Mouse (Mus musculus) liver, embryonic 11.5 days (tissue): Measurements from ENCODE around the gene Psmd2. TPM values are rescaled to one million over a fixed set of nuclear protein-coding genes. Genes with fewer than 3 reads are reported as not detected.

Experiments used
- ATAC-seq: fragments of 200-750 bp; cut with Nextera tagmentation; replicated peaks from 2 replicates; pipeline ENCODE4 v1.8.0; 2017; ENCODE audit warnings: moderate number of reproducible peaks, mild to moderate bottlenecking, moderate TSS enrichment, moderate library complexity; ENCODE audit not compliant: low FRiP score
- DNase-seq: peaks from one replicate; pipeline ENCODE4 v3.0.0-alpha.2; 2017; ENCODE audit warnings: low spot score
- H3K27ac ChIP-seq: fragments of 300-500 bp; sonication (generic); 2 replicates; pipeline ENCODE4 v1.5.1; 2014; ENCODE audit warnings: mild to moderate bottlenecking, low read depth, low read length, control low read depth
- H3K27me3 ChIP-seq: fragments of 300-500 bp; sonication (generic); replicated peaks from 2 replicates; pipeline ENCODE4 v1.6.1; 2014; ENCODE audit warnings: low read length, mixed read lengths; ENCODE audit not compliant: control insufficient read depth, insufficient read depth
- H3K36me3 ChIP-seq: fragments of 300-500 bp; sonication (generic); 2 replicates; pipeline ENCODE4 v1.6.1; 2014; ENCODE audit warnings: mild to moderate bottlenecking, low read length, moderate library complexity, mixed read lengths; ENCODE audit not compliant: control insufficient read depth, insufficient read depth
- H3K4me1 ChIP-seq: fragments of 300-500 bp; sonication (generic); replicated peaks from 2 replicates; pipeline ENCODE4 v1.6.1; 2014; ENCODE audit warnings: low read length, mixed read lengths; ENCODE audit not compliant: control insufficient read depth, insufficient read depth
- H3K4me2 ChIP-seq: fragments of 300-500 bp; sonication (generic); 2 replicates; pipeline ENCODE4 v1.6.1; 2014; ENCODE audit warnings: mild to moderate bottlenecking, control low read depth, moderate library complexity
- H3K4me3 ChIP-seq: fragments of 300-500 bp; sonication (generic); 2 replicates; pipeline ENCODE4 v1.5.1; 2014; ENCODE audit warnings: low read depth, low read length, control low read depth
- H3K9ac ChIP-seq: fragments of 300-500 bp; sonication (generic); 2 replicates; pipeline ENCODE4 v1.6.1; 2014; ENCODE audit warnings: low read depth, low read length, control low read depth
- H3K9me3 ChIP-seq: fragments of 300-500 bp; sonication (generic); 2 replicates; pipeline ENCODE4 v1.6.1; 2016; ENCODE audit warnings: low read length, inconsistent platforms, mixed read lengths; ENCODE audit not compliant: control insufficient read depth
- WGBS: fragments of 180-500 bp; shearing (Covaris S2); extraction: QIAGEN DNeasy Blood & Tissue Kit; methylation state at CpG from one replicate; pipeline ENCODE4 v1.1.7; 2014; 5-methylcytosine and 5-hydroxymethylcytosine counted together
- polyA plus RNA-seq: library from polyadenylated mRNA; unstranded; fragments of >200 nt; fragmentation: Nextera tagmentation; extraction: Ambion mirVana; gene quantifications from 2 replicates; pipeline ENCODE4 v1.2.1, GENCODE M21; 2014

Psmd2 gene
- polyA plus RNA-seq, 1 experiment from 2014 or later: 354 TPM

DNA sequence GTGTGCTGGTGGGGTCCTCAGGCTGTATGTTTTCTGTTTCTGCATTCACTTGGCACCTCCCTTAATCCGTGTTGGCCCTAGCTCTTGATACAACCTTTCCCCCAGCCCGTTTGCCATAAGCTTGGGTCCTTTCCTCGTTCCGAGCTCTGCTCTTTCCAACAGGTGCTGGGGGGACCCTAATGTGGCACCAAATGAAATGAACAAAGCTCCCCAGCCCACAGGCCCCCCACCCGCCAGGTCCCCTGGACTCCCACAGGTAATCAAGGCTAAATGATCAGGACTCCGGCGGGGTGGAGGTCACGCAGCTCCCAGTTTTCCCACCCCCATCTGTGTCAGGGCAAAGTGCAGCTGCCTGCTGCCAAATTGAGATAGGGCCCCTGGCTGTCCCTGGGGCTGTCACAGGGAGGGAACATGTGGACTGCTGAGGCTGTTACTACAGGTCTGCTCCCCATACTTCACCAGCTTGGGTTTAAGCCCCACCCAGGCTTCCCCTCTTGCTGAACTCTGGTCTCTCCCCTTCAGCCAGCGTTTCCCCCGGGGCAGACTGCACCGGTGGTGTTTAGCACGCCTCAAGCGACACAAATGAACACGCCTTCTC lies 22.4 kb downstream of the Psmd2 start:
- Histone ChIP-seq H3K9me3 (no peaks in the 10 kb centered on the region), H3K27me3 (no peaks in the 10 kb centered on the region), H3K36me3 (peaks cover 36% of the 10 kb centered on the region), H3K27ac (peak overlapping the region; percentile 96), H3K4me2 (peak overlapping the region; percentile 96), H3K9ac (peak overlapping the region; percentile 99), H3K4me3 (peak overlapping the region; percentile 100), H3K4me1 (peaks cover 21% of the 10 kb centered on the region)
- WGBS: 3% methylated on average over 14 of the region's 14 CpGs
- DNase-seq (peak; percentile 68), ATAC-seq (peak; percentile 79)

- H3K4me1 ChIP-seq: peaks cover 21% of the 10 kb centered on the region
- no peaks in the 10 kb centered on the region for H3K27me3 ChIP-seq
- ATAC-seq (no peak), DNase-seq (no peak)
- H3K4me3 ChIP-seq: peak overlapping the region; percentile 100
- no peaks in the 10 kb centered on the region for H3K9me3 ChIP-seq
- H3K36me3 ChIP-seq: peaks cover 48% of the 10 kb centered on the region
- peak overlapping the region; percentile 96 for H3K4me2 ChIP-seq
- no peak overlapping the region; the same call in 1 of the 2 replicates for H3K27ac ChIP-seq
- H3K9ac ChIP-seq: 0 out of 2 replicates have a peak overlapping the region, but pooled peaks have one; percentile 99
- WGBS: 90% methylated on average over 6 of the region's 6 CpGs
These were observed 23.8 kb downstream of the Psmd2 start for GRCm38 (mm10) chr16:20675213-20675612.

- peaks cover 20% of the 10 kb centered on the region for H3K4me1 ChIP-seq
- no peak overlapping the region for H3K4me3 ChIP-seq
- H3K27me3 ChIP-seq: no peaks in the 10 kb centered on the region
- H3K36me3 ChIP-seq: peaks cover 63% of the 10 kb centered on the region
- H3K9ac ChIP-seq: no peak overlapping the region
- H3K27ac ChIP-seq: no peak overlapping the region
- WGBS: 82% methylated on average over 4 of the region's 4 CpGs
- no peaks in the 10 kb centered on the region for H3K9me3 ChIP-seq
- H3K4me2 ChIP-seq: no peak overlapping the region
- ATAC-seq (no peak), DNase-seq (no peak)
These were observed 25.2 kb downstream of the Psmd2 start for GRCm38 (mm10) chr16:20676702-20677101.

DNA sequence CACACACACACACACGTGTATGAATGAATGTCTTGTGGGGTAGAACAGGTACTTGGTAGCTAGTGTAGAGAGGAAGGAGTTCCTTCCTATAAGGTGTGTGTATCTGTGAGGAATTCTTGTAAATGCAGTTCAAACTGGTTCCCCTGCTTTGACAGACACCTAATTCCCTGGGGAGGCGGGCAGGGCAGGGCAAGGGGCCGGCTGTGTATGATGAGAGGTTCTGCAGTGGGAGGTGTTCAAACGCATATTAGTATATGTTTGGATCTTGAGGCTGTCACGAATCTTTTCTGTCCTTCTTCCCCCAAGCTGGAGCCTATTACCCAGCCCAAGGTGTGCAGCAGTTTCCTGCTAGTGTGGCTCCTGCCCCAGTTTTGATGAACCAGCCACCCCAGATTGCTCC lies 25.9 kb downstream of the Psmd2 start:
- 88% methylated on average over 5 of the region's 5 CpGs for WGBS
- Histone ChIP-seq H3K27me3 (no peaks in the 10 kb centered on the region), H3K4me3 (no peak overlapping the region), H3K4me1 (peaks cover 16% of the 10 kb centered on the region), H3K9me3 (no peaks in the 10 kb centered on the region), H3K4me2 (no peak overlapping the region), H3K27ac (0 out of 2 replicates have a peak overlapping the region, but pooled peaks have one; percentile 11), H3K9ac (no peak overlapping the region), H3K36me3 (peaks cover 68% of the 10 kb centered on the region)
- ATAC-seq (no peak), DNase-seq (no peak)

GRCm38 (mm10) chr16:20677974-20678675 lies 26.7 kb downstream of the Psmd2 start:
- DNase-seq: no peak
- no peak overlapping the region for H3K4me3 ChIP-seq
- ATAC-seq: no peak
- H3K27me3 ChIP-seq: no peaks in the 10 kb centered on the region
- H3K36me3 ChIP-seq: peaks cover 75% of the 10 kb centered on the region
- no peaks in the 10 kb centered on the region for H3K9me3 ChIP-seq
- no peak overlapping the region for H3K4me2 ChIP-seq
- no peak overlapping the region for H3K9ac ChIP-seq
- WGBS: 86% methylated on average over 10 of the region's 10 CpGs
- H3K4me1 ChIP-seq: peaks cover 16% of the 10 kb centered on the region
- no peak overlapping the region for H3K27ac ChIP-seq

- no peak overlapping the region for H3K9ac ChIP-seq
- H3K36me3 ChIP-seq: peaks cover 57% of the 10 kb centered on the region
- peaks cover 24% of the 10 kb centered on the region for H3K4me1 ChIP-seq
- no peak overlapping the region for H3K27ac ChIP-seq
- no peaks in the 10 kb centered on the region for H3K9me3 ChIP-seq
- no peak overlapping the region for H3K4me3 ChIP-seq
- no peak for DNase-seq
- H3K4me2 ChIP-seq: no peak overlapping the region
- H3K27me3 ChIP-seq: peaks cover 11% of the 10 kb centered on the region
- ATAC-seq: no peak
- 75% methylated on average over 3 of the region's 3 CpGs for WGBS
These were observed 39.3 kb downstream of the Psmd2 start for GRCm38 (mm10) chr16:20690774-20691173.

GRCm38 (mm10) chr16:20691617-20692016 lies 40.2 kb downstream of the Psmd2 start:
- Histone ChIP-seq H3K9me3 (no peaks in the 10 kb centered on the region), H3K36me3 (peaks cover 48% of the 10 kb centered on the region), H3K27me3 (peaks cover 19% of the 10 kb centered on the region), H3K4me1 (peaks cover 30% of the 10 kb centered on the region), H3K9ac (no peak overlapping the region), H3K27ac (no peak overlapping the region), H3K4me2 (no peak overlapping the region), H3K4me3 (no peak overlapping the region)
- ATAC-seq (no peak), DNase-seq (no peak)
- WGBS: 83% methylated on average over 1 of the region's 1 CpGs

DNA sequence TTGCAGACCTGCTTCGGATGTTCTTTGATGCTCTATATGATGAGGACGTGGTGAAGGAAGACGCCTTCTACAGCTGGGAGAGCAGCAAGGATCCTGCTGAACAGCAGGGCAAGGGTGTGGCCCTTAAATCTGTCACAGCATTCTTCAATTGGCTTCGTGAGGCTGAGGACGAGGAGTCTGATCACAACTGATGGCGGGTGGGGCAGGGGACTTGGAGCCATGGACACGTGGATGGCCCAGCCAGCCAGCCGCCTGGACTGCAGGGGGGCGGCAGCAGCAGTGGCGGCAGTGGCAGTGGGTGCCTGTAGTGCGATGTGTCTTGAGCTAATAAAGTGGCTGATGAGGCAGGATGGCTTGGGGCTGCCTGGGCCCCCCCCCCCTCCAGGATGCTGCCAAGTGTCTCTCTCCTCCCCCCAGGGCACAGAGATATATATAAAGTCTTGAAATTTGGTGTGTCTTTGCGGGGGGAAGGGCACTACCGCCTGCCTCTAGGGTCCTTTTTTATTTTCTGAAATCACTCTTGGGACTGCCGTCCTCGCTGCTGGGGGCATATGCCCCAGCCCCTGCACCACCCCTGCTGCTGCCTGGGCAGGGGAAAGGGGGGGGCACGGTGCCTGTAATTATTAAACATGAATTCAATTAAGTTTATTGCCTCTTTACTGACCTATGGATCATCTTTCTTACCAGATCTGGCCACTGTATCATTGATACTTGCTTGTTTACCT lies 41.0 kb downstream of the Psmd2 start:
- DNase-seq (no peak), ATAC-seq (no peak)
- H3K4me1 ChIP-seq: peaks cover 30% of the 10 kb centered on the region
- H3K27me3 ChIP-seq: peaks cover 19% of the 10 kb centered on the region
- no peak overlapping the region for H3K9ac ChIP-seq
- no peaks in the 10 kb centered on the region for H3K9me3 ChIP-seq
- no peak overlapping the region; the same call in 1 of the 2 replicates for H3K27ac ChIP-seq
- H3K4me3 ChIP-seq: peak overlapping the region; percentile 72; the same call in 1 of the 2 replicates
- 53% methylated on average over 16 of the region's 16 CpGs for WGBS
- H3K4me2 ChIP-seq: peak overlapping the region; percentile 98
- peaks cover 40% of the 10 kb centered on the region for H3K36me3 ChIP-seq
